Mouse (Mus musculus) thymus, postnatal 10 days (tissue): ENCODE data around the gene Tmco1.
A peak's percentile ranks its signal among the peaks of the same experiment; 100 is the strongest.
"Not testable (repeated sequence)": the region's sequence is repeated elsewhere in the genome, so short reads cannot be mapped to it uniquely, and the experiment has no call there.

Experiments
- DNase-seq, 2 experiments: peaks; one replicate each; pipeline ENCODE4 v3.0.0; 2021; ENCODE audit warnings: low spot score in 2 of 2

Tmco1 gene

GRCm38 (mm10) chr1:167331106-167331505 is 22.9 kb downstream of the Tmco1 start:
- DNase-seq, result no peak

- DNase-seq, result no peak
Measured at GRCm38 (mm10) chr1:167336398-167336797, 28.2 kb downstream of the Tmco1 start.

GRCm38 (mm10) chr1:167337463-167338095 is 29.4 kb downstream of the Tmco1 start:
- DNase-seq, result peak; percentile 48 to 76

GRCm38 (mm10) chr1:167339177-167339781 is 31.1 kb downstream of the Tmco1 start:
- no peak for DNase-seq

- DNase-seq, result no peak
Measured at GRCm38 (mm10) chr1:167340111-167340787, 32.1 kb downstream of the Tmco1 start.

GRCm38 (mm10) chr1:167340910-167341528 is 32.8 kb downstream of the Tmco1 start:
- no peak for DNase-seq

- DNase-seq, result no peak
Measured at GRCm38 (mm10) chr1:167342831-167343230, 34.7 kb downstream of the Tmco1 start.

- DNase-seq, result not testable (repeated sequence)
Measured at GRCm38 (mm10) chr1:167345994-167346520, 37.9 kb downstream of the Tmco1 start.

GRCm38 (mm10) chr1:167349206-167349605 is 41.0 kb downstream of the Tmco1 start:
- DNase-seq, result not testable (repeated sequence)

GRCm38 (mm10) chr1:167349815-167350596 is 41.8 kb downstream of the Tmco1 start, which contains the start of gene Aldh9a1:
Gene Aldh9a1 (plus strand): TSS chr1:167349991.
- peak; percentile 68 to 77 for DNase-seq

- DNase-seq, result no peak
Measured at GRCm38 (mm10) chr1:167350597-167351415, 42.6 kb downstream of the Tmco1 start.

GRCm38 (mm10) chr1:167352403-167352802 is 44.2 kb downstream of the Tmco1 start:
- DNase-seq, result no peak

GRCm38 (mm10) chr1:167357387-167357786 is 49.2 kb downstream of the Tmco1 start:
- no peak for DNase-seq

- no peak for DNase-seq
Measured at GRCm38 (mm10) chr1:167358731-167359130, 50.6 kb downstream of the Tmco1 start.

GRCm38 (mm10) chr1:167360268-167360667 is 52.1 kb downstream of the Tmco1 start:
- no peak for DNase-seq

GRCm38 (mm10) chr1:167362819-167363218 is 54.6 kb downstream of the Tmco1 start:
- DNase-seq, result no peak

GRCm38 (mm10) chr1:167363322-167363721 is 55.1 kb downstream of the Tmco1 start:
- no peak for DNase-seq

GRCm38 (mm10) chr1:167365808-167366207 is 57.6 kb downstream of the Tmco1 start:
- DNase-seq, result no peak

- no peak for DNase-seq
Measured at GRCm38 (mm10) chr1:167366621-167367020, 58.4 kb downstream of the Tmco1 start.

- no peak for DNase-seq
Measured at GRCm38 (mm10) chr1:167368018-167368417, 59.8 kb downstream of the Tmco1 start.

- DNase-seq, result no peak
Measured at GRCm38 (mm10) chr1:167368513-167368912, 60.3 kb downstream of the Tmco1 start.
